Mouse (Mus musculus) intestine, postnatal 0 days (tissue): Measurements from ENCODE around the gene Neu1. TPM values are rescaled to one million over a fixed set of nuclear protein-coding genes. Genes with fewer than 3 reads are reported as not detected.

ENCODE experiments used
- ATAC-seq: fragments of 200-750 bp; cut with Nextera tagmentation; 2 replicates; pipeline ENCODE4 v1.8.0; 2017; ENCODE audit warnings: mild to moderate bottlenecking, moderate TSS enrichment, moderate library complexity
- H3K27ac ChIP-seq: fragments of 300-500 bp; sonication (generic); 2 replicates; pipeline ENCODE4 v1.5.1; 2014; ENCODE audit warnings: mild to moderate bottlenecking, low read depth, low read length, moderate library complexity
- H3K27me3 ChIP-seq: fragments of 300-500 bp; sonication (generic); replicated peaks from 2 replicates; pipeline ENCODE4 v1.6.1; 2014; ENCODE audit warnings: low read length, mixed read lengths; ENCODE audit not compliant: control insufficient read depth, insufficient read depth
- H3K36me3 ChIP-seq: fragments of 300-500 bp; sonication (generic); 2 replicates; pipeline ENCODE4 v1.6.1; 2014; ENCODE audit warnings: mild to moderate bottlenecking, moderate library complexity; ENCODE audit not compliant: control insufficient read depth, insufficient read depth
- H3K4me1 ChIP-seq: fragments of 300-500 bp; sonication (generic); replicated peaks from 2 replicates; pipeline ENCODE4 v1.6.1; 2014; ENCODE audit warnings: antibody characterized with exemption, low read length, mixed read lengths; ENCODE audit not compliant: control insufficient read depth, insufficient read depth
- H3K4me2 ChIP-seq: fragments of 300-500 bp; sonication (generic); replicated peaks from 2 replicates; pipeline ENCODE4 v1.6.1; 2014; ENCODE audit warnings: low read depth, mild to moderate bottlenecking, moderate library complexity
- H3K4me3 ChIP-seq: fragments of 300-500 bp; sonication (generic); 2 replicates; pipeline ENCODE4 v1.5.1; 2014; ENCODE audit warnings: low read depth, low read length
- H3K9ac ChIP-seq: fragments of 300-500 bp; sonication (generic); 2 replicates; pipeline ENCODE4 v1.6.1; 2014; ENCODE audit warnings: mild to moderate bottlenecking, low read depth, low read length
- H3K9me3 ChIP-seq: fragments of 300-500 bp; sonication (generic); 2 replicates; pipeline ENCODE4 v1.6.1; 2016; ENCODE audit warnings: mixed run types; ENCODE audit not compliant: control insufficient read depth
- CTCF ChIP-seq: sonication (generic); IDR thresholded peaks from 2 replicates; pipeline ENCODE4 v1.5.1; 2016; ENCODE audit warnings: low read depth, mild to moderate bottlenecking, control low read depth, antibody characterized with exemption, moderate library complexity
- WGBS: fragments of 180-500 bp; shearing (Covaris S2); extraction: QIAGEN DNeasy Blood & Tissue Kit; methylation state at CpG from one replicate; pipeline ENCODE4 v1.1.7; 2014; 5-methylcytosine and 5-hydroxymethylcytosine counted together
- polyA plus RNA-seq: library from polyadenylated mRNA; unstranded; fragments of >200 nt; fragmentation: Nextera tagmentation; extraction: Ambion mirVana; gene quantifications from 2 replicates; pipeline ENCODE4 v1.2.1, GENCODE M21; 2015

Gene Neu1
- polyA plus RNA-seq, 1 experiment from 2014 or later, result 522 TPM

DNA sequence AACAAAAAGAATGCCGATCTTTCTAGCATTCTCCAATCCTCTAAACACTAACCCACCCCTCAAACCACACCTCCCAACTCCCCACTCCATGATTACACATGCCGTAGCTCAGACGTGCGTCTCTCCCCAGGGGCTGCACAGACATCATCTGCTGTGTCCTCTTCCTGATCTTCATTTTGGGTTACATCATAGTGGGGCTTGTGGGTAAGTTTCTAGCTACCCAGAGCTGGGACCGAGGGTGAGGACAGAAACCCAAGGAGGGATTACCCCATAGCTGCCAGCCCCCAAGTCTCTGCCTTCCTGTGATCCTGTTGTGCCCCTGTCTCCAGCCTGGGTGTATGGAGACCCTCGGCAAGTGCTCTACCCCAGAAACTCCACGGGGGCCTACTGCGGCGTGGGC lies 13.9 kb upstream of the Neu1 start:
- no peak overlapping the region for H3K9ac ChIP-seq
- H3K9me3 ChIP-seq, result no peaks in the 10 kb centered on the region
- H3K27ac ChIP-seq, result no peak overlapping the region
- WGBS, result 67% methylated on average over 9 of the region's 9 CpGs
- ATAC-seq, result no peak
- TF ChIP-seq CTCF, result no peak
- peak overlapping the region; percentile 6; the same call in 1 of the 2 replicates for H3K4me2 ChIP-seq
- peaks cover 33% of the 10 kb centered on the region for H3K36me3 ChIP-seq
- no peak overlapping the region for H3K4me3 ChIP-seq
- H3K27me3 ChIP-seq, result no peaks in the 10 kb centered on the region
- H3K4me1 ChIP-seq, result no peaks in the 10 kb centered on the region; the same call in 1 of the 2 replicates

DNA sequence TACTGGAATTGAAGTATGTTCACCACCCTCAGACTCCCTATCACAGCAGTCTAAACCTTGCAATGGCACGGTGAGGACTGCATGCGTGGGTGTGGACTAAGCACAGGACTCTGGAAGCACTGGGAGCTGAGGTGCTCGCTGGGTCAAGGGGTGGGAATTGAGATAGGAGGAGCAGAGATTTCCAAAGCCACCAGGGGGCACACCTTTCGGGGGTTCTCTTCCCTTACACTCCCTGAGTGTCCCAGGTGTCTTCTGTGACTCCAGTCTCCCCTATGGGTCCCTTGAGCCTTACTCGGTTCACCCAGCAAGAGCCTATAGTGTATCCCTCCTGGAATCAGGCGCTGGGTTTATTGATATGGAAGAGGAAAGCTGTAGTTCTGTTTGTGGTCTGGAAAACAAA lies 8.1 kb upstream of the Neu1 start:
- Histone ChIP-seq H3K4me3 (no peak overlapping the region), H3K4me1 (no peaks in the 10 kb centered on the region), H3K36me3 (peaks cover 27% of the 10 kb centered on the region; the same call in 1 of the 2 replicates), H3K4me2 (no peak overlapping the region), H3K27me3 (no peaks in the 10 kb centered on the region), H3K27ac (no peak overlapping the region), H3K9me3 (no peaks in the 10 kb centered on the region), H3K9ac (no peak overlapping the region)
- 44% methylated on average over 6 of the region's 6 CpGs for WGBS
- TF ChIP-seq CTCF, result peak; percentile 56
- ATAC-seq, result 0 out of 2 replicates have a peak, but pooled peaks have one; percentile 11

DNA sequence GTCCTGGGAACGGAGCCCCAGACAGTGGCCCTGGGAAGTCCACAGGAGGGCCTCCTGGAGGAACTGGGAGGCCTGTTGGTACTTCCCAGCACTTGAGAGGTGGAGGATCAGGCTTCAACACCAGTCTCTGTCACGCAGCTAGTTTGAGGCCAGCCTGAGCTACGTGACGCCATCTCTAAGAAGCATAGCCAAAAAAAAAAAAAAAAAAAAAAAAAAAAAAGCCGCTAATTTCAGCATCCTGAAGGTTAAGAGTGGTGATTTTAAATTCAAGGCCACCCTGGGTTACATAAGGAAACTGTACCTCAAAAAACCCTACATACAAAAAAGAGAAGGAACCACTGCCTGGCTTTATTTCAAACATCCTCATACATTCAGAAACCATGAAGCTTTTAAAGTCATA lies 6.8 kb upstream of the Neu1 start:
- H3K36me3 ChIP-seq, result peaks cover 35% of the 10 kb centered on the region; the same call in 1 of the 2 replicates
- H3K4me3 ChIP-seq, result no peak overlapping the region
- H3K27ac ChIP-seq, result no peak overlapping the region
- H3K9ac ChIP-seq, result no peak overlapping the region
- no peak for TF ChIP-seq CTCF
- H3K9me3 ChIP-seq, result no peaks in the 10 kb centered on the region
- WGBS, result 76% methylated on average over 5 of the region's 5 CpGs
- H3K27me3 ChIP-seq, result no peaks in the 10 kb centered on the region
- no peak overlapping the region for H3K4me2 ChIP-seq
- ATAC-seq, result no peak
- no peaks in the 10 kb centered on the region for H3K4me1 ChIP-seq

DNA sequence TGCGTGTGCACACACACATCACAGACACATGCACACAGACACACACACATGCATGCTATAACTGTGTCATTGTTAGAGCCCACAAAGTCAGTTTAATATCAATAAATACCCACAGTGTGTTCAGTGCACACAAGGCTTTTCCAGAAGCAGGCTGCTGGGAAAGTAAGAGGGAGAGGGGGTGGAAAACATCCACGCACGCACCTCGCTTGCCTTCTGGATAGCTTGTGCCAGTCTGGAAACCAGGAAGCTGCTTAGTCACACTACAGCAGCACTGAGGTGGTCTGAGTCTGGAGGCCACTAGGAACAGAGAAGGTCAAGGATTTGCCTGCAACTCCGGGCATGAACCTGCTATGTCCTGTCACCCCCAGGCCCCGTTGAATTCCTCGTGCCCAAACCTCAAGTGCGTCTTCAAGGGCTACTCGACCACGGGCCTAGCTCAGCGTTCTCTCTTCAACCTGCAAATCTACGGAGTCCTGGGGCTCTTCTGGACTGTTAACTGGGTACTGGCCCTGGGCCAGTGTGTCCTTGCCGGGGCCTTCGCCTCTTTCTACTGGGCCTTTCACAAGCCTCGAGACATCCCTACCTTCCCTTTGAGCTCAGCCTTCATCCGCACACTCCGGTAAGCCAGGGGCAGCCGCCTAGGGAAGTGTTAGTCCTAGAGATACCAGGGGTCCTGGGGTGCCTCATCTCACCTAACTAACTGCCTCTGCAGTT lies 3.6 kb upstream of the Neu1 start:
- H3K27me3 ChIP-seq, result no peaks in the 10 kb centered on the region
- TF ChIP-seq CTCF, result no peak
- 86% methylated on average over 18 of the region's 18 CpGs for WGBS

DNA sequence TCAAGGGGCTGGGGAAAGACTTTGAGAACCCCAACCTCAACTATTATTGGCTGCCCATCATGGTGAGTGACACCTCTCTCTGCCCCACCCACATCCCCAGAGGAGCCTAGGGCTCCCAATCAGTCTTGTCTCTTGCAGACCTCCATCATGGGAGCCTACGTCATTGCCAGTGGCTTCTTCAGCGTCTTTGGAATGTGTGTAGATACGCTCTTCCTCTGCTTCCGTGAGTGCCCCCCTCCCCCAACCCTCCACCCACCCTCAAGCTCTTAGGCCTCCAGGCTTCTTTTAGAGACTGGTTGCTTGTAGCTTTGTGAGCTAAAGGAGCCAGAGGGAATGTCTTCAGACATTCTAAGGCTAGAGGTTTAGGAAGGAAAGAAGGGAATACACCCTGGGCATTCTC lies 2.2 kb upstream of the Neu1 start:
- no peak overlapping the region for H3K27ac ChIP-seq
- peaks cover 24% of the 10 kb centered on the region; the same call in 1 of the 2 replicates for H3K36me3 ChIP-seq
- no peak overlapping the region for H3K4me2 ChIP-seq
- no peak overlapping the region for H3K4me3 ChIP-seq
- H3K27me3 ChIP-seq, result no peaks in the 10 kb centered on the region
- H3K9me3 ChIP-seq, result no peaks in the 10 kb centered on the region
- WGBS, result 68% methylated on average over 4 of the region's 4 CpGs
- ATAC-seq, result no peak
- no peak for TF ChIP-seq CTCF
- no peaks in the 10 kb centered on the region for H3K4me1 ChIP-seq
- H3K9ac ChIP-seq, result no peak overlapping the region

More for the DNA sequence above, 3.6 kb upstream of the Neu1 start:
- Histone ChIP-seq H3K4me2 (no peak overlapping the region), H3K4me3 (no peak overlapping the region), H3K27ac (no peak overlapping the region), H3K9ac (no peak overlapping the region), H3K4me1 (no peaks in the 10 kb centered on the region), H3K36me3 (peaks cover 14% of the 10 kb centered on the region; the same call in 1 of the 2 replicates), H3K9me3 (no peaks in the 10 kb centered on the region)
- ATAC-seq, result no peak

DNA sequence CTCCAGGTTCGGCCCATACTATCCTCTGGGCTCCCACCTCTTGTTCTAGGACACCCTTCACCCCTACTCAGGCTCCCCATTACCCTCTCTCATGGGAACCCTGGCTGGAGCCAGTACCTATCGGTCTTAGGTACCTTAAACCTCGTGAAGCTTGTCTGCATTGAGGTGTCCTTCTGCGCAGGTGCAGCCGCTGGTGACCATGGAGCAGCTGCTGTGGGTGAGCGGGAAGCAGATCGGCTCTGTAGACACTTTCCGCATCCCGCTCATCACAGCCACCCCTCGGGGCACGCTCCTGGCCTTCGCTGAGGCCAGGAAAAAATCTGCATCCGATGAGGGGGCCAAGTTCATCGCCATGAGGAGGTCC lies 664 bp downstream of the Neu1 start:
- no peaks in the 10 kb centered on the region for H3K4me1 ChIP-seq
- H3K36me3 ChIP-seq, result peaks cover 43% of the 10 kb centered on the region
- peak overlapping the region; percentile 95 for H3K4me2 ChIP-seq
- TF ChIP-seq CTCF, result no peak
- 7% methylated on average over 14 of the region's 14 CpGs for WGBS
- H3K27me3 ChIP-seq, result no peaks in the 10 kb centered on the region
- H3K9me3 ChIP-seq, result no peaks in the 10 kb centered on the region
- H3K27ac ChIP-seq, result peak overlapping the region; percentile 80
- 0 out of 2 replicates have a peak, but pooled peaks have one; percentile 2 for ATAC-seq
- H3K9ac ChIP-seq, result peak overlapping the region; percentile 77
- H3K4me3 ChIP-seq, result peak overlapping the region; percentile 77
